Mouse (Mus musculus): ENCODE data around the gene Anks6.

DNA sequence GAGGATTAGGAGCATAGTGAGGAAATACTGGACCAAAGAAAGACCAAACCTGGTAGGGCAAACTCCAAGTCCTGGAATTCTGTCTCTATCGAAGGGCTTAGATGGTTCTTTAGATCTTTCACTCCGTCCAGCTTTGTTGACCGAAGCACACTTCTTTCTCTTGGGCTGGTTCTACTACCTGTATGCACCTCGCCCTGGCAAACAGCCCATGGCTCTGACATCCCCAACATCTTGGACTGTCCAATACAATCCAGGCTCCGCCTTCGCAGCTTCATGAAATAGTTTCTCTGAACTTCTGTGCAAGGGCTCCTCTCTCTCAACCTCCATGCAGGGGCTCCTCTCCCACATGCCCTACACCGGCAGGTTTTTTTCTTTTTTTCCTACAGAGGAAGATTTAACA is 26.6 kb upstream of the Anks6 start:
- TF ChIP-seq CTCF (IDR thresholded peaks at IDR 0.05; ENCODE audit: low read depth) = no peak
- no peak for TF ChIP-seq EP300 (optimal IDR thresholded peaks at IDR 0.05)
